Mouse (Mus musculus) leukemia stem cell, adult 10-12 weeks (primary cell): ENCODE data around the gene Lnx1. TPM values are rescaled to one million over a fixed set of nuclear protein-coding genes. Genes with fewer than 3 reads are reported as not detected.

ENCODE experiments used
- polyA plus RNA-seq: library from polyadenylated mRNA; stranded (reverse); fragments of >175 nt; gene quantifications from 2 replicates; pipeline ENCODE4 v1.2.3, GENCODE M21; 2012; ENCODE audit warnings: low replicate concordance

Gene Lnx1
- polyA plus RNA-seq: not detected in 2 replicates

GRCm38 (mm10) chr5:74702766-74703165, at the start of gene Lnx1:
Gene Lnx1, minus strand, starts transcription at chr5:74702912.

Other genes with a start within 250 kb of the Lnx1 start
- 3.7 and 8.2 TPM in 2 replicates for gene Scfd2, start 171.2 kb downstream of the Lnx1 start, polyA plus RNA-seq
- gene Fip1l1, start 167.5 kb downstream of the Lnx1 start, polyA plus RNA-seq: 45.8 and 71.6 TPM in 2 replicates